Mouse (Mus musculus) heart, embryonic 11.5 days (tissue): Measurements from ENCODE around the gene Scnn1b. TPM values are rescaled to one million over a fixed set of nuclear protein-coding genes. Genes with fewer than 3 reads are reported as not detected.

Experiments used
- ATAC-seq: fragments of 200-750 bp; cut with Nextera tagmentation; replicated peaks from 2 replicates; pipeline ENCODE4 v1.8.0; 2017; ENCODE audit warnings: moderate library complexity; ENCODE audit not compliant: insufficient number of reproducible peaks, low FRiP score, low TSS enrichment
- H3K27ac ChIP-seq: fragments of 300-500 bp; sonication (generic); 2 replicates; pipeline ENCODE4 v1.5.1; 2014; ENCODE audit warnings: mild to moderate bottlenecking, low read depth, low read length
- H3K27me3 ChIP-seq: fragments of 300-500 bp; sonication (generic); 2 replicates; pipeline ENCODE4 v1.6.1; 2014; ENCODE audit warnings: mild to moderate bottlenecking, low read length, mixed read lengths; ENCODE audit not compliant: control insufficient read depth, insufficient read depth
- H3K36me3 ChIP-seq: fragments of 300-500 bp; sonication (generic); 2 replicates; pipeline ENCODE4 v1.6.1; 2014; ENCODE audit warnings: mild to moderate bottlenecking, low read length, moderate library complexity, mixed read lengths; ENCODE audit not compliant: control insufficient read depth, insufficient read depth
- H3K4me1 ChIP-seq: fragments of 300-500 bp; sonication (generic); 2 replicates; pipeline ENCODE4 v1.6.1; 2014; ENCODE audit warnings: low read length; ENCODE audit not compliant: control insufficient read depth, insufficient read depth
- H3K4me2 ChIP-seq: fragments of 300-500 bp; sonication (generic); 2 replicates; pipeline ENCODE4 v1.6.1; 2014; ENCODE audit warnings: mild to moderate bottlenecking, moderate library complexity
- H3K4me3 ChIP-seq: fragments of 300-500 bp; sonication (generic); 2 replicates; pipeline ENCODE4 v1.5.1; 2014; ENCODE audit warnings: low read depth, low read length
- H3K9ac ChIP-seq: fragments of 300-500 bp; sonication (generic); 2 replicates; pipeline ENCODE4 v1.6.1; 2014; ENCODE audit warnings: mild to moderate bottlenecking, low read depth, low read length, moderate library complexity
- H3K9me3 ChIP-seq: fragments of 300-500 bp; sonication (generic); replicated peaks from 2 replicates; pipeline ENCODE4 v1.6.1; 2016; ENCODE audit warnings: low read length; ENCODE audit not compliant: control insufficient read depth
- WGBS: fragments of 180-500 bp; shearing (Covaris S2); extraction: QIAGEN DNeasy Blood & Tissue Kit; methylation state at CpG from one replicate; pipeline ENCODE4 v1.1.7; 2014; ENCODE audit not compliant: insufficient replicate concordance; 5-methylcytosine and 5-hydroxymethylcytosine counted together
- polyA plus RNA-seq: library from polyadenylated mRNA; unstranded; fragments of >200 nt; fragmentation: Nextera tagmentation; extraction: Ambion mirVana; gene quantifications from 2 replicates; pipeline ENCODE4 v1.2.1, GENCODE M21; 2014

Scnn1b gene
- not detected in 2 replicates for polyA plus RNA-seq

DNA sequence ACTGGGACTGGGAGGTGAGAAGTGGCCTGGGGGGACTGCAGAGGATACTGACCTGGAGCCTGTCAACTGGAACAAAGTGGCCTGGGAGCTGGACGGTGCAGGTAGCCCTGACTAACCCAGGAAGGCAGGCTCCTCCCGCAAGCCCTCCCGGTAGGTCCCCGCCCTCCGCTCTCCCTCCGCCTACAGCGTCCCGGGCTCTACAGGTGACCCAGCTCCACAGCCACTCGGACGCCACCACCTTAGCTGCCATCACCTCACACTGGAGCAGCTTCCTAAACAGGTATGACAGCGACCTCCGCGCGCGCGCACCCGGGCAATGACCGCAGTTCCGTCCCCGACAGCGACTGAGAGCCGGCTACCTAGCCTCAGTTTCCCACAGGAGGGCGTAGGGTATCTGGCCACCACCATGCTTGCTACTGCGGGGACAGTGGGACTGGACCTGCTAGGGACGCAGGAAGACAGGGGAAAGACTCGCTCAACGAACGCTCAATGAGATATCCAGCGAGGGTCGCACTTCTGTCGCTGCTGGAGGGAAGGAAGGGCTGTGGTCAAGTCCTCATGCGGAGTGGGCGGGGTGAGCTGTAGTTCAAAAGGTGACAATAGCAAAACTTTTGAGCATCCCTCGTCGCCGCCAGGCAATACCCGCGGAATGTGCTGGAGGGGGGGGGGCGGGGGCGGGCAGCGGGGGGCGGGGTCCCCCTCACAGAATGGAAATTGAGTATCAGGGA is at the start of gene Scnn1b:
Gene Scnn1b, plus strand, starts transcription at position 181 of the 728 bp plus-strand sequence.
- Histone ChIP-seq H3K4me1 (0 out of 2 replicates have a peak, but pooled peaks cover 3% of the 10 kb centered on the region), H3K9ac (no peak within 1 kb of the TSS), H3K9me3 (no peaks in the 10 kb centered on the region), H3K4me2 (peak within 1 kb of the TSS; percentile 72), H3K27me3 (peaks cover 34% of the 10 kb centered on the region), H3K27ac (no peak within 1 kb of the TSS), H3K4me3 (peak within 1 kb of the TSS; percentile 37), H3K36me3 (no peaks in the 10 kb centered on the region)
- 2% methylated on average over 34 of the region's 42 CpGs for WGBS
- no peak for ATAC-seq

DNA sequence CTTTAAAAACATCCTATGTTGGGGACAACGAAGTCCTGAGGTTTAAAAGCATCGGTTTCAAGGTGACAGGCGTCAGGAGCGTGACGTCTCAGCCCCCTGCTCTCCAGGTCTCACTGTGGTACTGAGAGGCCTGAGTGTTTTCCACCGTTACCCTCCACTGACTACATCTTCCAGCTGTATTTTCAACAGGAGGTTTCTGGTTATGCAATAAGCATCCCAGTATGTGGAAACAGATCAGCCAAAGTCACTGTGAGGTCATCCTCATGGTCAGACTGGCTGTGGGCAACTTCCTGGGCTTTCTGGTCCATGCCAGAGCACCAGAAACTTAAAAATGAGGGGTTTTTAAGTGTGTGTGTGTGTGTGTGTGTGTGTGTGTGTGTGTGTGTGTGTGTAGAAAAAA is 43.2 kb upstream of the Scnn1b start:
- Histone ChIP-seq H3K4me3 (no peak overlapping the region), H3K9me3 (no peaks in the 10 kb centered on the region), H3K36me3 (no peaks in the 10 kb centered on the region), H3K4me1 (no peaks in the 10 kb centered on the region), H3K27ac (no peak overlapping the region), H3K27me3 (no peaks in the 10 kb centered on the region), H3K4me2 (no peak overlapping the region), H3K9ac (no peak overlapping the region)
- 87% methylated on average over 6 of the region's 6 CpGs for WGBS
- no peak for ATAC-seq

DNA sequence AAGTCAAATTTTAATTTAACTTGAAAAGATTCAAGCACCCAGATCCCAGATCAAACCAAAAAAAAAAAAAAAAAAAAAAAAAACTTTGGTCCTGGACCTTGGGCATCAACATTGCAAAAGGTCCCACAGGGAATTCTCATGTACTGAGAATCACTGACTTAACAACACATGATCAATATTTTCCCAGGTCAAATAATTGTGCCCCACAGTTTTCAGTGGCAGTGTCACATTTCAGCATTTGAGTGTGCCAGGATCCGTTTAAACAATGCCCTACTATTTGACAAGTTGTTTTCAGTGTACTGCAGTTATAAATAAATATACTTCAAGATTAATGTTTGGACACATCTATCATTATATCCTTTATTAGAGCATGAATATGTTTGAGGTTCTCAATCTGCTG is 36.4 kb upstream of the Scnn1b start:
- Histone ChIP-seq H3K4me2 (no peak overlapping the region), H3K4me3 (no peak overlapping the region), H3K36me3 (no peaks in the 10 kb centered on the region), H3K4me1 (no peaks in the 10 kb centered on the region), H3K27ac (no peak overlapping the region), H3K9me3 (no peaks in the 10 kb centered on the region), H3K9ac (no peak overlapping the region), H3K27me3 (no peaks in the 10 kb centered on the region)
- WGBS, result 86% methylated on average over 1 of the region's 1 CpGs
- ATAC-seq, result no peak

DNA sequence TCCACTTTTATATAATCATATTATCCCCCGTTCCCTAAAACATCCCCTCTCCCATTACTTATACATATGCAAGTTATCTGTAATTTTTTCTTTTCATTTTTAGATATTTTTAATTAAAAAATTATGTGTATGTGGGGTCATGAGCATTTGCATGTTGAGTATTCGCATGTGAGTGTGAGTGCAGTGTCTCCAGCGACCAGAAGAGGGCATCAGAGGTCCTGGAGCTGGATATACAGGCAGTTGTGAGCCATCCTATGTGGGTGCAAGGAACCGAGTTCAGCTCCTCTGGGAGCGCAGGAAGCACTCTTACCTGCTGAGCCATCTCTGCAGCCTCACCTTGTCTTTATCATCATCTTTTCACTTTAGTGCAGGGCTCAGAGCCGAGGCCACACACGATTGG is 29.4 kb upstream of the Scnn1b start:
- no peak for ATAC-seq
- WGBS, result 84% methylated on average over 7 of the region's 7 CpGs
- no peak overlapping the region for H3K9ac ChIP-seq

DNA sequence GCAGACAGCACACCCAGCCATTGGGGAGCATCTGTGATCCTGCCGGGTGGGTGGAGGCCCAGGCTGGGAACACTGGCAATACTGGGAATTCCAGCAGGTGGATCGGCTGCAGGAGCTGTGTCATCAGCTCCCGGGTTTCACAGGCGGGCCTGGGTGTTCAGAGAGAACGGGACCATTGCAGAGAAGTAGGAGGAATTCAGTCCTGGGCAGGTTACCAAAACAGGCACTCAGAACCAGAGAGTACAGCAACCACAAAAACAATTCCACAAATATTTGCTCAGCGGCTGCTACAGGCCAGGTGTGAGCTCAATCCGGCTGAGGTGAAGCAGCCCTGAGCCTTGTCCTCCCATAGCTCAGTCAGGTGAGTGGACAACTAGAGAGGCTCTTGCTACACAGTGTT is 28.0 kb upstream of the Scnn1b start:
- peaks cover 2% of the 10 kb centered on the region; the same call in 1 of the 2 replicates for H3K4me1 ChIP-seq
- WGBS, result 79% methylated on average over 7 of the region's 7 CpGs
- H3K4me3 ChIP-seq, result no peak overlapping the region

More for the DNA sequence above, 29.4 kb upstream of the Scnn1b start:
- Histone ChIP-seq H3K4me1 (no peaks in the 10 kb centered on the region; the same call in 1 of the 2 replicates), H3K4me2 (no peak overlapping the region), H3K27ac (no peak overlapping the region), H3K27me3 (no peaks in the 10 kb centered on the region), H3K36me3 (no peaks in the 10 kb centered on the region), H3K4me3 (no peak overlapping the region), H3K9me3 (no peaks in the 10 kb centered on the region; the same call in 1 of the 2 replicates)

DNA sequence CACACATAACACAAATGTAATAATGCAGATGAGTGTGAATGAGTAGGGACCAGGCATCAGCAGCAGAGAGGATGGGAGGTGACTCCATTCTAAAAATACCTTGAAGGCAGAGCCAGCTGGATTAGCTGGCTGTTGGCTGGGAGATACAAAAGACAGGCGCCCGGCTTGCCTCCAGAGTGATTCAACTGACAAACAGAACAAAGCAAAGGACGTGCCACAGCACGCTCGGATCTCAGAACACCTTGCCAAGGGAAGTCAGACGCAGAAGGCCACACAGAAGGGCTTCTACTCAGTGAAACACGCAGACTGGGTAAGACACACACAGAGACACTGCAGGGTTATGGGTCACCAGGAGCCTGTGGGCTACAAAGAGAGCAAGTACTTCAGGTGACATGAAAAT is 24.0 kb upstream of the Scnn1b start:
- ATAC-seq, result no peak
- H3K4me2 ChIP-seq, result peak overlapping the region; percentile 30; the same call in 1 of the 2 replicates
- H3K27ac ChIP-seq, result peak overlapping the region; percentile 70
- H3K9ac ChIP-seq, result no peak overlapping the region
- WGBS, result 32% methylated on average over 7 of the region's 7 CpGs
- H3K4me3 ChIP-seq, result no peak overlapping the region
- H3K36me3 ChIP-seq, result no peaks in the 10 kb centered on the region
- no peaks in the 10 kb centered on the region for H3K9me3 ChIP-seq
- peaks cover 2% of the 10 kb centered on the region; the same call in 1 of the 2 replicates for H3K4me1 ChIP-seq
- no peaks in the 10 kb centered on the region for H3K27me3 ChIP-seq

More for the DNA sequence above, 28.0 kb upstream of the Scnn1b start:
- Histone ChIP-seq H3K36me3 (no peaks in the 10 kb centered on the region), H3K9ac (no peak overlapping the region), H3K9me3 (no peaks in the 10 kb centered on the region; the same call in 1 of the 2 replicates), H3K4me2 (no peak overlapping the region), H3K27ac (no peak overlapping the region), H3K27me3 (no peaks in the 10 kb centered on the region)
- no peak for ATAC-seq

DNA sequence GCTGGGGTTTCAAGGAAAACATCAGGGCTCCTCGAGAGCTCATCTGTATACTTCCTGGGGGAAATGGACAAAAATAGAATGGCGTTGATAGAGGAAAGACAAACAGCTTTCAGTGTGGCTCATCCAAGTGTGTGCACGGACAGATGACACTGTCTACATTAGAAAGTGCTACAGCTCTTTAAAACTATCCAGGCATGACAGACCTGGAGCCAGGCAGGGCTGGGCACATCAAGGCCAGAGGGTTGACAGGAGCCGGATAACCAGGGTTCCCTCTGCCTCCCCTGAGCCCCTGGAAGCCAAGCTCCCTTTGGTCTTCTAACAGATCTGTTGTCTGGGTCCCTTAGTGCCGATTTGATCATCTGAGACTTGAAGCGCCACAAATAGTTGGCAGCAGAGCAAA is 22.6 kb upstream of the Scnn1b start:
- Histone ChIP-seq H3K9me3 (no peaks in the 10 kb centered on the region), H3K4me2 (no peak overlapping the region), H3K36me3 (no peaks in the 10 kb centered on the region), H3K27ac (no peak overlapping the region), H3K4me3 (no peak overlapping the region), H3K4me1 (peaks cover 2% of the 10 kb centered on the region; the same call in 1 of the 2 replicates), H3K27me3 (no peaks in the 10 kb centered on the region), H3K9ac (no peak overlapping the region)
- 36% methylated on average over 6 of the region's 6 CpGs for WGBS
- ATAC-seq, result no peak

DNA sequence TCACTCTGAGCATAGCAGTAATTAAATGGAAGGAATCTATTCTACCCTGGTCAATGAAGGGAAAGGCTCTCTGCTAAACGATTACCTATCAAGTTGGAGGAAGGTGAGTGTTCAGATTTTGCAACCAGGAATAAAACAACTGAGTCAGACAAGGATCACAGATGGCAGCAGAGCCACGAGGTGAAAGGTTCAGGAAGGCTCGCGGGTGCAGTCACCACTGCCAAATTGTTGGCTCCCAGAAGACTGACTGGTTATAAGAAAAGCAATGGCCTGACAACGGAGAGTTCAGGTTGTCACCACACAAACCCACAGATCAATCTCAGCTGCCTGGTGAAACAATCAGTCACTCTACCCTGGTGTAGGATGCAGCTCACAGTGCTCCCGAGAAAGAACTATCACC is 18.9 kb upstream of the Scnn1b start:
- H3K4me3 ChIP-seq, result no peak overlapping the region
- no peak for ATAC-seq
- no peak overlapping the region for H3K27ac ChIP-seq
- no peak overlapping the region for H3K4me2 ChIP-seq
- no peaks in the 10 kb centered on the region for H3K36me3 ChIP-seq
- H3K4me1 ChIP-seq, result no peaks in the 10 kb centered on the region
- no peaks in the 10 kb centered on the region for H3K9me3 ChIP-seq
- no peak overlapping the region for H3K9ac ChIP-seq
- H3K27me3 ChIP-seq, result no peaks in the 10 kb centered on the region
- 65% methylated on average over 6 of the region's 6 CpGs for WGBS
